ENCODE assay signal across 12 mouse cellular contexts in genomic region chr2:152637381-152637780, GRCm38 (mm10). TPM values are rescaled to one million over a fixed set of nuclear protein-coding genes. Genes with fewer than 3 reads are reported as not detected.
A peak's percentile ranks its signal among the peaks of the same experiment; 100 is the strongest.
DNase-seq lines count a peak whose midpoint lies in the region; ATAC-seq and TF ChIP-seq lines count a peak whose summit lies in the region.
"Had no signal": no experiment of that assay in that cellular context is flagged by ENCODE, and none has a peak within 500 bp of the region (broad histone marks: within the 10 kb centered on the region; RNA-seq: fewer than 3 reads in every experiment).

No protein-coding gene starts in this region.

- no peak for DNase-seq in kidney, postnatal 25 days
- DNase-seq in lung, postnatal 0 days (ENCODE audit: low spot score), result no peak
- DNase-seq in lung, postnatal 4 days, result no peak
- no peak for DNase-seq in layer of hippocampus, adult 9-10 months (ENCODE audit: low spot score)
- no peak for DNase-seq in cerebellum, adult 2 months

- TF ChIP-seq CTCF in lung, postnatal 0 days (IDR thresholded peaks at IDR 0.05), result no peak
- TF ChIP-seq CTCF in cerebellum, adult 2 months (IDR thresholded peaks at IDR 0.05; ENCODE audit: borderline replicate concordance, insufficient read depth, low read depth, low read length), result no peak

- no peak for TF ChIP-seq EP300 in lung, postnatal 0 days (IDR thresholded peaks at IDR 0.05)

- no peak for TF ChIP-seq POLR2A in cerebellum, adult 2 months (IDR thresholded peaks at IDR 0.05; ENCODE audit: borderline replicate concordance, insufficient read depth, low read length)

- peaks cover 13% of the 10 kb centered on the region for H3K36me3 ChIP-seq in kidney, embryonic 14.5 days (ENCODE audit: control insufficient read depth, insufficient read depth, low read length)
- H3K36me3 ChIP-seq in lung, postnatal 0 days (ENCODE audit: insufficient read depth, low read length), result 0 out of 2 replicates have a peak, but pooled peaks cover 3% of the 10 kb centered on the region
- H3K36me3 ChIP-seq in intestine, embryonic 15.5 days, result no peaks in the 10 kb centered on the region
- H3K36me3 ChIP-seq: forebrain, embryonic 10.5 days; limb, embryonic 12.5 days; neural tube, embryonic 15.5 days had no signal

- peak overlapping the region; percentile 93 for H3K27ac ChIP-seq in kidney, embryonic 14.5 days (ENCODE audit: low read depth, low read length)
- H3K27ac ChIP-seq in lung, postnatal 0 days (ENCODE audit: low read length), result peak overlapping the region; percentile 88
- peak overlapping the region; percentile 86 for H3K27ac ChIP-seq in intestine, embryonic 15.5 days
- H3K27ac ChIP-seq in cerebellum, adult 2 months (ENCODE audit: insufficient read depth, low read length), result no peak overlapping the region
- H3K27ac ChIP-seq: forebrain, embryonic 10.5 days; limb, embryonic 12.5 days; neural tube, embryonic 15.5 days had no signal

- H3K27me3 ChIP-seq in kidney, embryonic 14.5 days (ENCODE audit: control insufficient read depth, insufficient read depth, low read length), result no peaks in the 10 kb centered on the region
- H3K27me3 ChIP-seq in lung, postnatal 0 days (replicated peaks; ENCODE audit: insufficient read depth, low read length), result no peaks in the 10 kb centered on the region
- H3K27me3 ChIP-seq in intestine, embryonic 15.5 days (replicated peaks), result 0 out of 2 replicates have a peak, but pooled peaks cover 2% of the 10 kb centered on the region
- H3K27me3 ChIP-seq in cerebellum, adult 2 months (ENCODE audit: control insufficient read depth, insufficient read depth, low read length), result no peaks in the 10 kb centered on the region
- H3K27me3 ChIP-seq: neural tube, embryonic 15.5 days had no signal

- no peak; the same call in 1 of the 2 replicates for ATAC-seq in kidney, embryonic 14.5 days (ENCODE audit: low FRiP score, low TSS enrichment)
- ATAC-seq in lung, postnatal 0 days, result no peak
- ATAC-seq in intestine, embryonic 15.5 days, result no peak
- ATAC-seq: inflammation-experienced regulatory T-cells, adult 6 months had no signal

- 33% methylated on average over 4 of the region's 4 CpGs for WGBS in kidney, embryonic 14.5 days
- WGBS in lung, postnatal 0 days, result 77% methylated on average over 4 of the region's 4 CpGs
- whole genome bisulfite sequencing in intestine, embryonic 15.5 days, result 76% methylated on average over 4 of the region's 4 CpGs
- 93% methylated on average over 4 of the region's 4 CpGs for WGBS in cerebellum, adult 2 months

- H3K9ac ChIP-seq in kidney, embryonic 14.5 days (ENCODE audit: low read depth, low read length), result no peak overlapping the region
- no peak overlapping the region for H3K9ac ChIP-seq in lung, postnatal 0 days (replicated peaks; ENCODE audit: low read depth)
- no peak overlapping the region for H3K9ac ChIP-seq in intestine, embryonic 15.5 days
- H3K9ac ChIP-seq: neural tube, embryonic 15.5 days had no signal

- no peak overlapping the region for H3K4me3 ChIP-seq in kidney, embryonic 14.5 days (ENCODE audit: low read length)
- no peak overlapping the region for H3K4me3 ChIP-seq in lung, postnatal 0 days (ENCODE audit: low read depth, low read length)
- H3K4me3 ChIP-seq in intestine, embryonic 15.5 days (replicated peaks), result no peak overlapping the region
- no peak overlapping the region for H3K4me3 ChIP-seq in cerebellum, adult 2 months (replicated peaks; ENCODE audit: insufficient read depth, low read depth, low read length)
- H3K4me3 ChIP-seq: forebrain, embryonic 10.5 days; limb, embryonic 12.5 days; neural tube, embryonic 15.5 days had no signal

- H3K4me2 ChIP-seq in kidney, embryonic 14.5 days (replicated peaks; ENCODE audit: low read depth, low read length), result no peak overlapping the region
- no peak overlapping the region for H3K4me2 ChIP-seq in lung, postnatal 0 days (replicated peaks; ENCODE audit: low read depth, low read length)
- no peak overlapping the region for H3K4me2 ChIP-seq in intestine, embryonic 15.5 days (replicated peaks)
- H3K4me2 ChIP-seq: limb, embryonic 12.5 days; neural tube, embryonic 15.5 days had no signal

- H3K4me1 ChIP-seq in kidney, embryonic 14.5 days (ENCODE audit: control insufficient read depth, insufficient read depth, low read length), result peaks cover 35% of the 10 kb centered on the region
- H3K4me1 ChIP-seq in lung, postnatal 0 days (ENCODE audit: insufficient read depth, low read depth, low read length), result peaks cover 5% of the 10 kb centered on the region; the same call in 1 of the 2 replicates
- H3K4me1 ChIP-seq in intestine, embryonic 15.5 days (replicated peaks), result peaks cover 11% of the 10 kb centered on the region
- no peaks in the 10 kb centered on the region for H3K4me1 ChIP-seq in cerebellum, adult 2 months (ENCODE audit: control insufficient read depth, insufficient read depth, low read length)

- H3K9me3 ChIP-seq in kidney, embryonic 14.5 days (ENCODE audit: control insufficient read depth, low read length), result no peaks in the 10 kb centered on the region
- no peaks in the 10 kb centered on the region for H3K9me3 ChIP-seq in lung, postnatal 0 days (ENCODE audit: low read length)
- H3K9me3 ChIP-seq in intestine, embryonic 15.5 days, result no peaks in the 10 kb centered on the region
- H3K9me3 ChIP-seq: forebrain, embryonic 10.5 days; limb, embryonic 12.5 days; neural tube, embryonic 15.5 days had no signal

RNA-seq across cellular contexts. Expression of gene Rem1, which starts 10.6 kb away (rescaled TPM):
- 46.9 and 61.8 TPM in 2 replicates for polyA plus RNA-seq in kidney, embryonic 14.5 days (2014; fragmentation: Nextera tagmentation; extraction: Ambion mirVana)
- 32.2 and 34.0 TPM in 2 replicates for polyA plus RNA-seq in lung, postnatal 0 days (2015; fragmentation: Nextera tagmentation; extraction: Ambion mirVana)
- polyA plus RNA-seq in intestine, embryonic 15.5 days (2015; fragmentation: Nextera tagmentation; extraction: Ambion mirVana), result 10.0 and 10.3 TPM in 2 replicates
- 0.76 and 0.90 TPM in 2 replicates for polyA plus RNA-seq in cerebellum, adult 2 months (2012; rRNA removed)
- polyA plus RNA-seq: inflammation-experienced regulatory T-cells, adult 6 months had no signal

RNA-seq across cellular contexts. Expression of gene Defb25, which starts 14.5 kb away (rescaled TPM):
- 28.2 and 37.2 TPM in 2 replicates for polyA plus RNA-seq in kidney, embryonic 14.5 days (2014; fragmentation: Nextera tagmentation; extraction: Ambion mirVana)
- 3.0 and 4.9 TPM in 2 replicates for polyA plus RNA-seq in lung, postnatal 0 days (2015; fragmentation: Nextera tagmentation; extraction: Ambion mirVana)
- 0.67 and 2.3 TPM in 2 replicates for polyA plus RNA-seq in intestine, embryonic 15.5 days (2015; fragmentation: Nextera tagmentation; extraction: Ambion mirVana)
- polyA plus RNA-seq in cerebellum, adult 2 months (2012; rRNA removed), result not detected in 2 replicates
- polyA plus RNA-seq: forebrain, embryonic 10.5 days; limb, embryonic 12.5 days; neural tube, embryonic 15.5 days had no signal

RNA-seq across cellular contexts. Expression of gene H13, which starts 31.9 kb away (rescaled TPM):
- 127 and 147 TPM in 2 replicates for polyA plus RNA-seq in kidney, embryonic 14.5 days (2014; fragmentation: Nextera tagmentation; extraction: Ambion mirVana)
- polyA plus RNA-seq in lung, postnatal 0 days (2015; fragmentation: Nextera tagmentation; extraction: Ambion mirVana), result 110 and 127 TPM in 2 replicates
- polyA plus RNA-seq in intestine, embryonic 15.5 days (2015; fragmentation: Nextera tagmentation; extraction: Ambion mirVana), result 115 and 120 TPM in 2 replicates
- 80.5 and 83.5 TPM in 2 replicates for polyA plus RNA-seq in cerebellum, adult 2 months (2012; rRNA removed)

RNA-seq across cellular contexts. Expression of gene Defb36, which starts 33.3 kb away (rescaled TPM):
- polyA plus RNA-seq in kidney, embryonic 14.5 days (2014; fragmentation: Nextera tagmentation; extraction: Ambion mirVana), result 1.1 TPM in 2 replicates
- polyA plus RNA-seq in lung, postnatal 0 days (2015; fragmentation: Nextera tagmentation; extraction: Ambion mirVana), result not detected in 2 replicates
- not detected in 2 replicates for polyA plus RNA-seq in intestine, embryonic 15.5 days (2015; fragmentation: Nextera tagmentation; extraction: Ambion mirVana)
- polyA plus RNA-seq in cerebellum, adult 2 months (2012; rRNA removed), result not detected in 2 replicates
- polyA plus RNA-seq: forebrain, embryonic 10.5 days; inflammation-experienced regulatory T-cells, adult 6 months; limb, embryonic 12.5 days; neural tube, embryonic 15.5 days had no signal

RNA-seq across cellular contexts. Expression of gene Defb45, which starts 38.2 kb away (rescaled TPM):
- polyA plus RNA-seq in kidney, embryonic 14.5 days (2014; fragmentation: Nextera tagmentation; extraction: Ambion mirVana), result not detected in 2 replicates
- polyA plus RNA-seq in lung, postnatal 0 days (2015; fragmentation: Nextera tagmentation; extraction: Ambion mirVana), result not detected in 2 replicates
- polyA plus RNA-seq in intestine, embryonic 15.5 days (2015; fragmentation: Nextera tagmentation; extraction: Ambion mirVana), result not detected in 2 replicates
- polyA plus RNA-seq in cerebellum, adult 2 months (2012; rRNA removed), result not detected in 2 replicates
- polyA plus RNA-seq: adrenal gland, adult 2 months; forebrain, embryonic 10.5 days; inflammation-experienced regulatory T-cells, adult 6 months; limb, embryonic 12.5 days; neural tube, embryonic 15.5 days had no signal
